ENCODE assay signal across 22 mouse cellular contexts in genomic region chr12:29546073-29546472, GRCm38 (mm10). TPM values are rescaled to one million over a fixed set of nuclear protein-coding genes. Genes with fewer than 3 reads are reported as not detected.
A peak's percentile ranks its signal among the peaks of the same experiment; 100 is the strongest.
DNase-seq lines count a peak whose midpoint lies in the region; ATAC-seq and TF ChIP-seq lines count a peak whose summit lies in the region.
"Had no signal": no experiment of that assay in that cellular context is flagged by ENCODE, and none has a peak within 500 bp of the region (broad histone marks: within the 10 kb centered on the region; RNA-seq: fewer than 3 reads in every experiment).

No protein-coding gene starts in this region.

- H3K27ac ChIP-seq in forebrain, postnatal 0 days (ENCODE audit: low read depth, low read length): 0 out of 2 replicates have a peak overlapping the region, but pooled peaks have one; percentile 15
- no peak overlapping the region for H3K27ac ChIP-seq in forebrain, embryonic 12.5 days
- no peak overlapping the region for H3K27ac ChIP-seq in heart, embryonic 10.5 days
- peak overlapping the region; percentile 9; the same call in 1 of the 2 replicates for H3K27ac ChIP-seq in midbrain, embryonic 13.5 days
- no peak overlapping the region for H3K27ac ChIP-seq in midbrain, embryonic 14.5 days (replicated peaks; ENCODE audit: low read depth, low read length)
- H3K27ac ChIP-seq: embryonic facial prominence, embryonic 10.5 days; embryonic facial prominence, embryonic 12.5 days had no signal

- TF ChIP-seq CTCF in forebrain, postnatal 0 days (IDR thresholded peaks at IDR 0.05; ENCODE audit: low read depth): no peak

- H3K36me3 ChIP-seq in forebrain, postnatal 0 days (ENCODE audit: insufficient read depth): 0 out of 2 replicates have a peak, but pooled peaks cover 3% of the 10 kb centered on the region
- H3K36me3 ChIP-seq in forebrain, embryonic 12.5 days (replicated peaks): no peaks in the 10 kb centered on the region
- H3K36me3 ChIP-seq in heart, embryonic 10.5 days: no peaks in the 10 kb centered on the region
- no peaks in the 10 kb centered on the region for H3K36me3 ChIP-seq in midbrain, embryonic 13.5 days
- no peaks in the 10 kb centered on the region; the same call in 1 of the 2 replicates for H3K36me3 ChIP-seq in midbrain, embryonic 14.5 days (ENCODE audit: control insufficient read depth, insufficient read depth, low read length)
- H3K36me3 ChIP-seq: embryonic facial prominence, embryonic 10.5 days; embryonic facial prominence, embryonic 12.5 days had no signal

- no peak for DNase-seq in forebrain, postnatal 0 days
- peak; percentile 55 for DNase-seq in heart, embryonic 10.5 days (ENCODE audit: low spot score)
- DNase-seq in heart, postnatal 36 days: no peak
- DNase-seq in midbrain, embryonic 14.5 days: no peak
- DNase-seq in MN1 (ENCODE audit: low spot score): peak; percentile 56
- no peak for DNase-seq in kidney, postnatal 10 days
- DNase-seq: adrenal gland, adult 8-10 months; adrenal gland, postnatal 14 days; adrenal gland, postnatal 36 days; cerebellum, adult 11-12 months; cerebellum, postnatal 10 days; cerebellum, postnatal 25 days had no signal

- no peak overlapping the region for H3K4me3 ChIP-seq in forebrain, postnatal 0 days (ENCODE audit: low read depth, low read length)
- H3K4me3 ChIP-seq in forebrain, embryonic 12.5 days (replicated peaks): no peak overlapping the region
- no peak overlapping the region for H3K4me3 ChIP-seq in heart, embryonic 10.5 days
- H3K4me3 ChIP-seq in midbrain, embryonic 13.5 days (replicated peaks): no peak overlapping the region
- H3K4me3 ChIP-seq in midbrain, embryonic 14.5 days (replicated peaks; ENCODE audit: low read depth, low read length): no peak overlapping the region
- H3K4me3 ChIP-seq: embryonic facial prominence, embryonic 10.5 days; embryonic facial prominence, embryonic 12.5 days had no signal

- peaks cover 17% of the 10 kb centered on the region for H3K4me1 ChIP-seq in forebrain, postnatal 0 days (ENCODE audit: insufficient read depth)
- peaks cover 21% of the 10 kb centered on the region for H3K4me1 ChIP-seq in forebrain, embryonic 12.5 days
- H3K4me1 ChIP-seq in heart, embryonic 10.5 days: no peaks in the 10 kb centered on the region
- H3K4me1 ChIP-seq in midbrain, embryonic 13.5 days (replicated peaks): peaks cover 39% of the 10 kb centered on the region
- peaks cover 30% of the 10 kb centered on the region for H3K4me1 ChIP-seq in midbrain, embryonic 14.5 days (ENCODE audit: control insufficient read depth, insufficient read depth, low read length)
- H3K4me1 ChIP-seq: embryonic facial prominence, embryonic 10.5 days; embryonic facial prominence, embryonic 12.5 days had no signal

- H3K9me3 ChIP-seq in forebrain, postnatal 0 days (ENCODE audit: low read length): no peaks in the 10 kb centered on the region
- H3K9me3 ChIP-seq in forebrain, embryonic 12.5 days: no peaks in the 10 kb centered on the region
- H3K9me3 ChIP-seq in heart, embryonic 10.5 days: no peaks in the 10 kb centered on the region
- no peaks in the 10 kb centered on the region for H3K9me3 ChIP-seq in midbrain, embryonic 13.5 days
- H3K9me3 ChIP-seq in midbrain, embryonic 14.5 days (ENCODE audit: control insufficient read depth, low read length): no peaks in the 10 kb centered on the region
- H3K9me3 ChIP-seq: embryonic facial prominence, embryonic 10.5 days; embryonic facial prominence, embryonic 12.5 days had no signal

- no peak for ATAC-seq in forebrain, postnatal 0 days
- ATAC-seq in forebrain, embryonic 12.5 days (ENCODE audit: low FRiP score): no peak
- ATAC-seq in midbrain, embryonic 13.5 days: no peak
- ATAC-seq in midbrain, embryonic 14.5 days (ENCODE audit: low FRiP score, low TSS enrichment): no peak
- ATAC-seq: activated CD4-positive, CD25-positive, alpha-beta regulatory T cell, adult 4 months; forebrain, embryonic 14.5 days; forebrain, embryonic 16.5 days; Patski had no signal

- no peak overlapping the region for H3K9ac ChIP-seq in forebrain, postnatal 0 days
- H3K9ac ChIP-seq in forebrain, embryonic 12.5 days: no peak overlapping the region
- no peak overlapping the region for H3K9ac ChIP-seq in midbrain, embryonic 13.5 days (replicated peaks)
- no peak overlapping the region for H3K9ac ChIP-seq in midbrain, embryonic 14.5 days (replicated peaks; ENCODE audit: low read length)
- H3K9ac ChIP-seq: embryonic facial prominence, embryonic 12.5 days had no signal

- H3K4me2 ChIP-seq in forebrain, postnatal 0 days (ENCODE audit: low read depth): no peak overlapping the region
- H3K4me2 ChIP-seq in forebrain, embryonic 12.5 days: no peak overlapping the region
- H3K4me2 ChIP-seq in midbrain, embryonic 13.5 days (replicated peaks): no peak overlapping the region
- no peak overlapping the region for H3K4me2 ChIP-seq in midbrain, embryonic 14.5 days (ENCODE audit: low read length)
- H3K4me2 ChIP-seq: embryonic facial prominence, embryonic 12.5 days had no signal

- H3K27me3 ChIP-seq in forebrain, postnatal 0 days (ENCODE audit: insufficient read depth, low read length): no peaks in the 10 kb centered on the region
- 0 out of 2 replicates have a peak, but pooled peaks cover 4% of the 10 kb centered on the region for H3K27me3 ChIP-seq in forebrain, embryonic 12.5 days
- H3K27me3 ChIP-seq in heart, embryonic 10.5 days (ENCODE audit: insufficient read depth, poor library complexity, severe bottlenecking): no peaks in the 10 kb centered on the region
- H3K27me3 ChIP-seq in midbrain, embryonic 13.5 days: no peaks in the 10 kb centered on the region
- no peaks in the 10 kb centered on the region for H3K27me3 ChIP-seq in midbrain, embryonic 14.5 days (ENCODE audit: control insufficient read depth, insufficient read depth, low read length)
- H3K27me3 ChIP-seq: embryonic facial prominence, embryonic 12.5 days had no signal

- intact Hi-C loops in heart, postnatal 36 days (cut with DNase I): no loop called here

- 51% methylated on average over 3 of the region's 3 CpGs for WGBS in forebrain, postnatal 0 days
- WGBS in forebrain, embryonic 12.5 days: 48% methylated on average over 3 of the region's 3 CpGs
- 38% methylated on average over 3 of the region's 3 CpGs for WGBS in heart, embryonic 10.5 days
- 42% methylated on average over 3 of the region's 3 CpGs for WGBS in midbrain, embryonic 13.5 days
- WGBS in midbrain, embryonic 14.5 days: 52% methylated on average over 3 of the region's 3 CpGs

RNA-seq across cellular contexts. Expression of gene Myt1l, which starts 17.9 kb away (rescaled TPM):
- total RNA-seq in forebrain, postnatal 0 days (2014; rRNA removed): 103 and 114 TPM in 2 replicates
- 167 and 218 TPM in 2 replicates for polyA plus RNA-seq in forebrain, postnatal 0 days (2015; fragmentation: Nextera tagmentation; extraction: Ambion mirVana)
- polyA plus RNA-seq in forebrain, embryonic 12.5 days (2016; fragmentation: Nextera tagmentation; extraction: Ambion mirVana): 53.6 and 56.1 TPM in 2 replicates
- not detected in 2 replicates for polyA plus RNA-seq in heart, embryonic 10.5 days (2016; fragmentation: Nextera tagmentation; extraction: Ambion mirVana)
- total RNA-seq in heart, postnatal 36 days (2021): under 1 TPM in 1 of 2 experiments, not detected in 1; 0.16 TPM
- polyA plus RNA-seq in midbrain, embryonic 13.5 days (2015; fragmentation: Nextera tagmentation; extraction: Ambion mirVana): 177 and 191 TPM in 2 replicates
- polyA plus RNA-seq in midbrain, embryonic 14.5 days (2014; fragmentation: Nextera tagmentation; extraction: Ambion mirVana): 250 and 257 TPM in 2 replicates
- total RNA-seq: MEL had no signal
- polyA plus RNA-seq: activated CD4-positive, CD25-positive, alpha-beta regulatory T cell, adult 4 months; C2C12 had no signal

Comparison
In these comparisons a context has a peak if more than half of its experiments do, and no peak if none do; other contexts are left out.
1. DNase-seq: peak in heart, embryonic 10.5 days (single experiment) and MN1 (single experiment); none in forebrain, postnatal 0 days (single experiment), heart, postnatal 36 days (0 of 2), midbrain, embryonic 14.5 days (single experiment) and kidney, postnatal 10 days (single experiment).
2. H3K27ac ChIP-seq: peak in forebrain, postnatal 0 days (single experiment) and midbrain, embryonic 13.5 days (single experiment); none in forebrain, embryonic 12.5 days (single experiment), heart, embryonic 10.5 days (single experiment) and midbrain, embryonic 14.5 days (single experiment).
3. RNA of gene Myt1l, which starts 17.9 kb away (polyA plus RNA-seq): 250 to 257 TPM in midbrain, embryonic 14.5 days, 167 to 218 TPM in forebrain, postnatal 0 days, 177 to 191 TPM in midbrain, embryonic 13.5 days and 53.6 to 56.1 TPM in forebrain, embryonic 12.5 days; not detected in heart, embryonic 10.5 days; every median in the first group is over 10 times any median in the second.